Mouse (Mus musculus): ENCODE measurements around the gene Ifrd1. TPM values are rescaled to one million over a fixed set of nuclear protein-coding genes. Genes with fewer than 3 reads are reported as not detected.

Ifrd1 gene
- 828 TPM for polyA plus RNA-seq (2017; shearing (Covaris generic))

DNA sequence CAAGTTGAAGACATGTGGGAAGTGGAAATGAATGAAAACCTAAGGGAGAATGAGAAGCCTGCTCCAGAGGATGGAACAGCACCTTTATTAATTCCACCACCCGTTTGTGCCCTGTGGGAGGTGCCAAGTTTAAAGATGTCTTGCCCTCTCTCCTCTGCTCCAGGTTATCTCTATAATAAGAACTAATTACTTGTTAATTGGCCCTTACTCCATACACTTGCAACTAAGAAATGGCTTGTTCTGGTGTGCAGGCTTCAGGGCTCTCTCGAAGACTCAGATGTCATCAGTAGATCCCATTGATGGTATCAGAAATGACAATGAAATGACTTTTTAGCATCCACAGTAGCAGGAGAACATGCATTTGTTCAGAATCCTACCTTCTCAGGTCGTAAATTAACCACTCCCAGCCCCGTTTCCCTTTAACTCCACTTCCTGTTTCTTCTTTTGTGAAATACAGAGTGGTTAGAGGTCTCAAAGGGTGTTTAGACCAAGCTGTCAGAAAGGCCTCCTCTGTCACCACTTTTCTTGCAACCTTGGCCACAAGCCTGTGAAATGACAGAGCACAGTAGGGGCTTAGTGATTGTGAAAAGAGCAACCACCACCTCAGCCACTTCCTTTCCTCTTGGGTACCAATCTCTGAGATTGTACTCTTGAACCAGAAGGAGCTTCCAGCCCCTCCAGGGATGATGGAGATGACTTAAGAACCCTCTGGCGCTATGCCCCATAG, at the start of gene Ifrd1:
Gene Ifrd1, minus strand, starts transcription at position 51 of the 727 bp plus-strand sequence.

DNA sequence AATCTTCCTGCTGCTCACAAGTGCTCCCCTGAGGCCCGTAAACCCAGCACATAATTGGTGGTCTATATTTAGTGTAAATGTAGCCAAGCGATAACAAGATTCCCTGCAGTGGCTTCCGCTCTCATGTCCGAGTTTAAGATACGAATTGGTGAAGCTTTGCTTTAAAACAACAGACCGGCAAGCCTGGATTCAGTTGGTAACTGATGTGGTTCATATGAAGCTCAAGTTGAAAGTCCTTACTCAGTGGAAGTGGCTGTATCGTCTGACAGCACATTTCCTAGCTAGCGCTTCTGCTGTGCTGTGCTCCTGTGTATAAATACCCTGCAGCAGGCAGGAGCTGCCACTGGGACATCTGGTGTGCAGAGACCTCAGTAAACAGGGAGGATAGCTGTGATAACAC, 49.0 kb downstream of the Ifrd1 start, which contains the start of gene Lsmem1:
Gene Lsmem1, minus strand, starts transcription at position 189 of the 400 bp plus-strand sequence.

Other genes with a start within 250 kb of the Ifrd1 start
- gene Arl4a, start 210.5 kb downstream of the Ifrd1 start, polyA plus RNA-seq (2017; shearing (Covaris generic)) = 58.3 TPM
- not detected for gene Scin, start 114.3 kb downstream of the Ifrd1 start, polyA plus RNA-seq (2017; shearing (Covaris generic))
- gene Lsmem1, start 49.0 kb downstream of the Ifrd1 start, polyA plus RNA-seq (2017; shearing (Covaris generic)) = not detected
- 33.1 TPM for gene Zfp277, start 197.4 kb upstream of the Ifrd1 start, polyA plus RNA-seq (2017; shearing (Covaris generic))
- 5.1 TPM for gene Dock4, start 197.4 kb upstream of the Ifrd1 start, polyA plus RNA-seq (2017; shearing (Covaris generic))

Data from naive thymus-derived CD4-positive, alpha-beta T cell, adult 5 months (primary cell).